Mouse (Mus musculus): ENCODE measurements around the gene Clmp. TPM values are rescaled to one million over a fixed set of nuclear protein-coding genes. Genes with fewer than 3 reads are reported as not detected.

The Clmp gene
- polyA plus RNA-seq, 1 experiment from 2014 or later = 14.9 TPM

DNA sequence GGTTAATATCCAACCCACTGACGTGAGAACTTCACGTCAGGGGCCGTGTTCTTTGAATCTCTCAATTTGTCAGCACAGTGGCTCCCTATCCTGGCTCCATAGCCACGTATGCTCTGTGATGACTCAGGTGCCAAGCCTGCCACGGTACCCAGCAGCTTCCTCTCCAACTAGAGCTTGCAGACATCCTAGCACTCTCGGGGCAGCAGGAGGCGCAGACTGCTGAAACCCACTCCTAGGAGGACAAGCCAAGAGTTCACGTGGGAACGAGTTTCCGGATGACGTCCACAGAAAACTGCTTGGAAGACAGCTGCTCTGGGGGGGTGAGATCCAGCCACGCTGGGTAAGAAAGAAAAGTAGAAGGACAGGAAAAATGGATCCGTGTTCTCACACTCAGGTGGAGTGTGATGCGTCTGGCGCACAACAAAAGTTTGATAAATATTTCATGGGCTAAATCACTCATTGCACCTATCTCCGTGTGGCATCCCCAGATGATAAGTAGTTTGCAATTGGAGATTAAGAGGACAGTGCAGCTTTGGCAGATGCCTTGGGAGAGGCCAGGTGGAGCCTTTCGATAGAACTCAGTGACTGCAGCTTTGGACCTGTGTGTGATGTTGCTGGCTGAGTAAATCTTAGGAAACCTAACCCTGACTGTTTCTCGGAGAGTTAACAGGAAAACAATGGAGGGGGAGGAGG lies 31.6 kb downstream of the Clmp start:
- no peaks in the 10 kb centered on the region for H3K36me3 ChIP-seq
- no peak for ATAC-seq (ENCODE audit: insufficient number of reproducible peaks, low FRiP score)
- no peak overlapping the region for H3K9ac ChIP-seq
- no peak overlapping the region for H3K4me3 ChIP-seq
- H3K9me3 ChIP-seq (replicated peaks) = no peaks in the 10 kb centered on the region
- H3K4me1 ChIP-seq (replicated peaks) = peaks cover 9% of the 10 kb centered on the region
- 59% methylated on average over 18 of the region's 18 CpGs for WGBS
- H3K27ac ChIP-seq (ENCODE audit: poor library complexity, severe bottlenecking) = peak overlapping the region; percentile 40; the same call in 1 of the 2 replicates
- H3K27me3 ChIP-seq (replicated peaks) = no peaks in the 10 kb centered on the region
- H3K4me2 ChIP-seq = no peak overlapping the region

DNA sequence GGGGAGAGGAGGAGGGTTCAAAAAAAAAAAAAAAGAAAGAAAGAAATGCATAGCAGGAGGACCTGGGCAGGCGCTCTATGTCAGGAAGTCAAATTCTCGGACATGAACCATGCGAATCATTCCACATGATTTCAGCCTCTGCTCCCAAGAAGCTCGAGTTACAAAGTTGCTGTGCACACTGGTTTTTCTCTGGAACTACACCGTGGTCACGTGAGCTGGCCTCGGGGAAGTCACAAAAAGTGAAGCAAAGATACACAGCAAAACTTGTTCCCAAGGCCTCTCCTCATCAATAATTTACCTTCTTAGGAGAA lies 32.1 kb downstream of the Clmp start:
- Histone ChIP-seq H3K36me3 (no peaks in the 10 kb centered on the region), H3K4me2 (no peak overlapping the region), H3K27ac (ENCODE audit: poor library complexity, severe bottlenecking) (no peak overlapping the region), H3K4me3 (no peak overlapping the region), H3K27me3 (replicated peaks) (no peaks in the 10 kb centered on the region), H3K9ac (no peak overlapping the region), H3K4me1 (replicated peaks) (peaks cover 13% of the 10 kb centered on the region), H3K9me3 (replicated peaks) (no peaks in the 10 kb centered on the region)
- ATAC-seq (ENCODE audit: insufficient number of reproducible peaks, low FRiP score) = no peak
- 39% methylated on average over 7 of the region's 7 CpGs for WGBS

DNA sequence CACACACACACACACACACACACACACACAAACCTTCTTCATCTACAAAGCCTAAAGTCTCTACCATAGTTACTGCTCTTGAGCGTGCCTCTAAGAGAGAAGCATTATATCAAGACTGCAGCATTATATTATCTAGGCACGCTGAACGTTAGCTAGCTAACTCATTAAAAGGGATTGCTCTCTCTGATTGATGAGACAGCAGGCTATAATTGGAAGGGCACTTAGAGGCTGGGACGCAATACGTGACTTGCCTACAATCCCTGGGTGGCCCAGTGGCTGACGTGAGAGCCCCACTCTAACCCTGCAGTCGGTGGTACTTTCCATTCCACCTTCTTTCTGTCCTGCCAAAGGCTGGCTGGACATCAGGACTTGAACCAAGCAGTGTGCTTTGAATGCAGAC lies 35.1 kb downstream of the Clmp start:
- no peak for ATAC-seq (ENCODE audit: insufficient number of reproducible peaks, low FRiP score)
- H3K4me2 ChIP-seq = no peak overlapping the region
- H3K27me3 ChIP-seq (replicated peaks) = no peaks in the 10 kb centered on the region
- no peak overlapping the region for H3K27ac ChIP-seq (ENCODE audit: poor library complexity, severe bottlenecking)
- no peaks in the 10 kb centered on the region for H3K9me3 ChIP-seq (replicated peaks)
- H3K4me1 ChIP-seq (replicated peaks) = peaks cover 13% of the 10 kb centered on the region
- WGBS = 52% methylated on average over 7 of the region's 7 CpGs
- H3K9ac ChIP-seq = no peak overlapping the region
- no peak overlapping the region for H3K4me3 ChIP-seq
- no peaks in the 10 kb centered on the region for H3K36me3 ChIP-seq

DNA sequence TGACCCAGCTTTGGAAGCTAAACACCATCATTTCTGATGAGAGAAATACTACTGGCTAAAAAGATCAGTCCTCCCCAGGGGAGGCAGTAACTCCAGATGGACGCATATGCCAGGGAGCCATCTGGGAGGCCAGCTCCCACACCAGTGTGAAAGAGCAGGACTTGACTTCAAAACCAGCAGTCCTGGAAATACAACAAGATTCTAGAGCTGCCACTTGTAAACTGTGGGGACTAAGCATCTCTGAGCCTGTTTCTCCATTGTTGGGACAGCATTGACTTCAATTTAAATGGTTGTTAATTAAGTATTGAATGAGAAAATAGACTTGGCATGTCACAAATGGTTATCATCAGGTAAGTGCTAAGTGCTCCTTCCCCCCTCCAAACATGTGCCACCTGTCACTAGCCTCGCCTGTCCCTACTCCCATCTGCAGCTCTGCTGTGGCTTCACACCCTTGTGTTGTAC lies 37.6 kb downstream of the Clmp start:
- Histone ChIP-seq H3K4me3 (no peak overlapping the region), H3K9me3 (replicated peaks) (no peaks in the 10 kb centered on the region), H3K4me1 (replicated peaks) (0 out of 2 replicates have a peak, but pooled peaks cover 5% of the 10 kb centered on the region), H3K4me2 (no peak overlapping the region), H3K36me3 (no peaks in the 10 kb centered on the region), H3K9ac (no peak overlapping the region), H3K27ac (ENCODE audit: poor library complexity, severe bottlenecking) (no peak overlapping the region), H3K27me3 (replicated peaks) (no peaks in the 10 kb centered on the region; the same call in 1 of the 2 replicates)
- 48% methylated on average over 2 of the region's 2 CpGs for WGBS
- no peak for ATAC-seq (ENCODE audit: insufficient number of reproducible peaks, low FRiP score)

DNA sequence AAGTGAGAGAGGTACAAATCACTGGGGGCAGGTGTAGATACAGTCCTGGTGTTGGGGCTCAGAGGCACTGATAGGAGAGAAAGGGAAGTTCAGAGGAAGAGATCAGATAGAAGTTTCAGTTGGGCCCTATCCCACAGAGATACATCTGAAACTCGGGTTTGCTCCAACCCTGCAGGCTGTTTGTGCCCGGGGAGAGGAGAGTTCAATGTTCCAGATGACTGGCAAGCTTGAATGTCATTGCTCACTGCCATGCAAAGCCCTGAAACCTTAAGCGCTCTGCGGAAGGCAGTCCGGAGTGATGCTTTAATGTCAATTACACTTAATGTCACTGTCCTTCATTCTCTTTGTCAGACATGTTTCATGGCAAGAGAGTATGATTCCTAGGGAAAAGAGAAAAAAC lies 39.2 kb downstream of the Clmp start:
- no peak overlapping the region for H3K9ac ChIP-seq
- ATAC-seq (ENCODE audit: insufficient number of reproducible peaks, low FRiP score) = no peak
- H3K9me3 ChIP-seq (replicated peaks) = no peaks in the 10 kb centered on the region
- no peaks in the 10 kb centered on the region; the same call in 1 of the 2 replicates for H3K27me3 ChIP-seq (replicated peaks)
- H3K4me2 ChIP-seq = no peak overlapping the region
- H3K4me1 ChIP-seq (replicated peaks) = 0 out of 2 replicates have a peak, but pooled peaks cover 5% of the 10 kb centered on the region
- no peak overlapping the region for H3K4me3 ChIP-seq
- no peaks in the 10 kb centered on the region for H3K36me3 ChIP-seq
- H3K27ac ChIP-seq (ENCODE audit: poor library complexity, severe bottlenecking) = no peak overlapping the region
- 70% methylated on average over 5 of the region's 5 CpGs for WGBS

DNA sequence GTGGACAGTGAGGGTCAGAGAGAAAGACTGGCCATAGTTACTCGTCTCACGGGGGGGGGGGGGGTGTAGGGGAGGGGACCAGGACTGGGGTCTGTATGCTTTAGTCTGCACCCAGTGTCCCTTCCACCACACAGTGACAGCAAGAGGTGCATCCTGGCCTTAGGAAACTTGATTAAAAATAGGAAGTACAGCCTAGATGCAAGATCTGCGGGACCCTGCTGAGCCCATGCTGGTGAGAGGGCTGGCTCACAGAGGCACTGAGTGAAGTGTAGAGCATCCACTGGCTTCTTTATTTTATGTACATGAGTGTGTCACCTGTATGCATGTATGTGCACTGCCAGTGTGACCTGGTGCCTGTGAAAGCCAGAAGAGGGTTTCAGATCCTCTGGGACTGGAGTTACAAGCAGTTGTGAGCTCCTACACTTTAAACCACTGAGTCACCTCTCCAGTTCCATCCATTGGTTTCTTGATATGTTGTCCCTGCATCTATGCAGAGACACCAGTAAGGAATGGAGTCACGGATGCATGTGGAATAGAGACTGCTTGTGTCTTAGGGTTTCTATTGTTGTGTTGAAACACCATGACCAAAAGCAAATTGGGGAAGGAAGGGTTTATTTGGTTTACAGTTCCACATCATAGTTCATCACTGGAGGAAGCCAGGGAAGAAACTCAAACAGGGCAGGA lies 41.5 kb downstream of the Clmp start:
- WGBS = 77% methylated on average over 4 of the region's 4 CpGs

DNA sequence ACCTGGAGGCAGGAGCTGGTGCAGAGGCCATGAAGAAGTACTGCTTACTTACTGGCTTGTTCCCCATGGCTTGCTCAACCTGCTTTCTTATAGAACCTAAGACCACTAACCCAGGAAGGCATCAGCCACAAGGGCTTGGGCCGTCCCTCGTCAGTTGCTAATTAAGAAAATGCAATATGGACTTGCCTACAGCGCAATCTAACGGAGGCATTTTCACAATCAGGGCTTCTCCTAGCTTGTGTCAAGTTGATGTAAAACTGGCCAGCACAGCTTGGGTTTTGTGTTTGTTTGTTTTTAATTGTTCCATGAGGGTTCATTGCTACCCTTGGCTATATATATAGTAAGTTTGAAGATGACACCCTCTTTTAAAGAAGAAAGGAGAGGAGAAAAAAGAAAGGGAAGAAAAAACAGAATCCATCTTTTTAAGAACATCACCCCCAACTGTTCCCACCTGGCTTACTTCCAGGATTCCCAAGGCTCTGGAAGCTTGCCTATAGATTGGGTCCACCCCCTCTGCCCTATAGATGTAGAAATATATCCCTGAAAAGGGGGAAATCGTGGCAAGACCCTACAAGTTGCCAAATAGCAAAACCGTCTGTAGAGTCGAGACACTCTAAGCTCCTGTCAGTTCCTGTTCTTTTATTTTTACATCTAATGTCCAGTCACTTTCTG lies 42.2 kb downstream of the Clmp start:
- Histone ChIP-seq H3K36me3 (no peaks in the 10 kb centered on the region), H3K9me3 (replicated peaks) (no peaks in the 10 kb centered on the region), H3K4me1 (replicated peaks) (0 out of 2 replicates have a peak, but pooled peaks cover 4% of the 10 kb centered on the region), H3K9ac (no peak overlapping the region), H3K27me3 (replicated peaks) (no peaks in the 10 kb centered on the region; the same call in 1 of the 2 replicates), H3K4me3 (no peak overlapping the region), H3K27ac (ENCODE audit: poor library complexity, severe bottlenecking) (no peak overlapping the region), H3K4me2 (no peak overlapping the region)
- ATAC-seq (ENCODE audit: insufficient number of reproducible peaks, low FRiP score) = no peak
- 74% methylated on average over 7 of the region's 7 CpGs for WGBS

More for the DNA sequence above, 41.5 kb downstream of the Clmp start:
- no peak overlapping the region for H3K27ac ChIP-seq (ENCODE audit: poor library complexity, severe bottlenecking)
- H3K4me2 ChIP-seq = no peak overlapping the region
- H3K9ac ChIP-seq = no peak overlapping the region
- H3K27me3 ChIP-seq (replicated peaks) = no peaks in the 10 kb centered on the region; the same call in 1 of the 2 replicates
- no peak for ATAC-seq (ENCODE audit: insufficient number of reproducible peaks, low FRiP score)
- no peaks in the 10 kb centered on the region for H3K36me3 ChIP-seq
- no peak overlapping the region for H3K4me3 ChIP-seq
- H3K9me3 ChIP-seq (replicated peaks) = no peaks in the 10 kb centered on the region
- H3K4me1 ChIP-seq (replicated peaks) = 0 out of 2 replicates have a peak, but pooled peaks cover 9% of the 10 kb centered on the region

DNA sequence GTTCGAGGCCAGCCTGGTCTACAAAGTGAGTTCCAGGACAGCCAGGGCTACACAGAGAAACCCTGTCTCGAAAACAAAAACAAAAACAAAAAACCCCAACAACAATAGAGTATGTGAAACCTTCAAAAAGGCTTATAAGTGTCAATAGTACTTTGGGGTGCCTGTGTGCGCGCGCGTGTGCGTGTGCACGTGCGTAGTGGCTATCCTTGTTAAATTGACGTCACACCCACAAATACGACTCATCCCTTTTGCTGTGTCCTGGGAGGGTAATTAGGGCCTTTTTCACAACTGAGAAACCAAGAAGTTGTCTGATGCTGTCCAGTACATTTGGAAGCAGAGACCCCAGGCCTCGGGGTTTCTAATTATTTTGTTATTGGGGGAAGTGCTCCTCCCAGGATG lies 44.5 kb downstream of the Clmp start:
- no peaks in the 10 kb centered on the region for H3K9me3 ChIP-seq (replicated peaks)
- no peak for ATAC-seq (ENCODE audit: insufficient number of reproducible peaks, low FRiP score)
- peak overlapping the region; percentile 79 for H3K27ac ChIP-seq (ENCODE audit: poor library complexity, severe bottlenecking)

DNA sequence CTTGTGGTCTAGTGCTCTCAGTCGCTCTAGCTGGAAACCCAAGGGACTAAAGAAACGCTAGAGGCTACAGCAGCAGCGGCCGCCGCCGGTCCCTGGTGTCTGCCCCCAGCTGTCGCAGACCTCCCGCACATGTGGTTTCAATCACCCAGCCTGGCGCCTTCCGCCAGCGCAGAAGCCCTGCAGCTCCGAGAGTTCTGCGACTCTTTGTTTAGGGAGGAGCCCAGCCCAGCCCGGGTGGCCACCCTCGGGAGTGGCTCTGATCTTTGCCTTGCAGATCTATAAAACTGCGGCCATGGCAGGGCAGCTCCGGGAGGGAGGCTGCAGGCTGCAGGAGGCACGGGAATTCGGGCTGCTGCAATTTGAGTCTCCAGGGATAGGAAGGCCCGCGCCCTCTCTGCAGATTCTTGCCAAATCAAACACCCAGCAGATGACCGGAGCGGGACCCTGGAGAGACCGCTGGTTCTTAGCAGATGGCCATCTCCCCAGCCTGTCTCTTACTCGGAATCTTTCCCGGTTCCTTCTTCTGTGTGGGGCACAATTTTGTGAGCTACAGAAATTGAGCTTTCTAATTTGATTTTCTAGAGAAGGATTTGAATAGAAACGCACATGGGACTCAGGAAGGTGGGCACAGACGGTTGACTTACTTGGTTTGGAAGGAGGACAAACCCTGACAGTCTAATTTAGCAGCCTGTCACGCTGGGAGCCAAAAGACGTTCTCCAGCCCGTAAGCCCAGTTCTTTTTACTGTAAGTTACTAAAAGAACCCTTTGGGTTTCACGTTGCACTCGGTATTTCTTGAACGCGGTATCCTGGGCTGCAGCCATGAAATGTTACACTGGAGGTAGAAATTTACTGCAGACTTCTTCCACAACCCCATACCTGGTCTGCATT lies 45.2 kb downstream of the Clmp start:
- Histone ChIP-seq H3K4me1 (replicated peaks) (0 out of 2 replicates have a peak, but pooled peaks cover 4% of the 10 kb centered on the region), H3K27ac (ENCODE audit: poor library complexity, severe bottlenecking) (peak overlapping the region; percentile 79), H3K9me3 (replicated peaks) (no peaks in the 10 kb centered on the region), H3K27me3 (replicated peaks) (no peaks in the 10 kb centered on the region; the same call in 1 of the 2 replicates), H3K36me3 (no peaks in the 10 kb centered on the region), H3K9ac (peak overlapping the region; percentile 31), H3K4me2 (peak overlapping the region; percentile 77), H3K4me3 (peak overlapping the region; percentile 47)
- under 1% methylated on average over 35 of the region's 35 CpGs for WGBS
- peak; percentile 78 for ATAC-seq (ENCODE audit: insufficient number of reproducible peaks, low FRiP score)

More for the DNA sequence above, 44.5 kb downstream of the Clmp start:
- Histone ChIP-seq H3K9ac (peak overlapping the region; percentile 31), H3K4me1 (replicated peaks) (0 out of 2 replicates have a peak, but pooled peaks cover 4% of the 10 kb centered on the region), H3K36me3 (no peaks in the 10 kb centered on the region), H3K27me3 (replicated peaks) (no peaks in the 10 kb centered on the region; the same call in 1 of the 2 replicates), H3K4me3 (peak overlapping the region; percentile 47), H3K4me2 (peak overlapping the region; percentile 77)
- 58% methylated on average over 12 of the region's 12 CpGs for WGBS

DNA sequence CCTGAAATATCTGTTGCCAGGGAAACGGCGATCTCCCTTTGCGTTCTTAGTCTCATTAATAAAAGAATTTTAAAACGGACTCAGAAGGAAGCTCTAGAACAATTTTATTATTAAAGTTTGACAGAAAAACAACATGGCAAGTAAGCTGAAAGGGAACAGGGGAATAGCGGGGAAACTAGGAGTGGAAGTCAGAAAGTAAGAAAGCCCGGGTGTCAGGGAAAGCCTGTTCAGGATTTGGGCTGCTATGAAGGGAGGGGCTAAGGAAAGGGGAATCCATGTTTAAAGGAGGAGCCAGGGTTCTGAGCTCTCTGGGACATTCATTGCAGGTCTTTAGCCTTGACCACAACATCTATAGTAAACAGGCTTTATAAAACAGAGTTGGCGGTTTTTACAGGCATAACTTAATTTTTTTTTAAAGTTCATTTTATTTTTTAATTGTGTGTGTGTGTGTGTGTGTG lies 45.9 kb downstream of the Clmp start:
- Histone ChIP-seq H3K9ac (peak overlapping the region; percentile 31), H3K9me3 (replicated peaks) (no peaks in the 10 kb centered on the region), H3K36me3 (no peaks in the 10 kb centered on the region), H3K4me1 (replicated peaks) (0 out of 2 replicates have a peak, but pooled peaks cover 4% of the 10 kb centered on the region), H3K4me2 (peak overlapping the region; percentile 77), H3K4me3 (peak overlapping the region; percentile 47), H3K27me3 (replicated peaks) (no peaks in the 10 kb centered on the region; the same call in 1 of the 2 replicates), H3K27ac (ENCODE audit: poor library complexity, severe bottlenecking) (peak overlapping the region; percentile 79)
- no peak for ATAC-seq (ENCODE audit: insufficient number of reproducible peaks, low FRiP score)
- WGBS = 11% methylated on average over 7 of the region's 7 CpGs
